In genomic region chr11:74522487-74523209, GRCm38 (mm10) we compare ENCODE assay signal across 8 mouse cellular contexts.
DNase-seq lines count a peak whose midpoint lies in the region; ATAC-seq and TF ChIP-seq lines count a peak whose summit lies in the region.

No protein-coding gene starts in this region.

- TF ChIP-seq POLR2A in myocyte (IDR thresholded peaks at IDR 0.05; ENCODE audit: insufficient read length, low read depth): no peak

- H3K36me3 ChIP-seq in intestine, embryonic 15.5 days: no peaks in the 10 kb centered on the region
- H3K36me3 ChIP-seq in liver, embryonic 11.5 days (ENCODE audit: control insufficient read depth, insufficient read depth, low read length): no peaks in the 10 kb centered on the region
- H3K36me3 ChIP-seq in myocyte (ENCODE audit: control insufficient read depth, insufficient read depth): no peaks in the 10 kb centered on the region
- H3K36me3 ChIP-seq in stomach, embryonic 16.5 days (ENCODE audit: control insufficient read depth, insufficient read depth, low read length): no peaks in the 10 kb centered on the region

- H3K4me3 ChIP-seq in intestine, embryonic 15.5 days (replicated peaks): peak overlapping the region; percentile 59
- peak overlapping the region; percentile 71 for H3K4me3 ChIP-seq in liver, embryonic 11.5 days (ENCODE audit: low read depth, low read length)
- peak overlapping the region; percentile 38 for H3K4me3 ChIP-seq in myocyte
- peak overlapping the region; percentile 67 for H3K4me3 ChIP-seq in stomach, embryonic 16.5 days (replicated peaks; ENCODE audit: low read length)

- H3K9ac ChIP-seq in intestine, embryonic 15.5 days: peak overlapping the region; percentile 58
- H3K9ac ChIP-seq in liver, embryonic 11.5 days (ENCODE audit: low read depth, low read length): peak overlapping the region; percentile 52
- H3K9ac ChIP-seq in stomach, embryonic 16.5 days (ENCODE audit: low read length): peak overlapping the region; percentile 79

- no peaks in the 10 kb centered on the region for H3K79me2 ChIP-seq in myocyte (ENCODE audit: control insufficient read depth, insufficient read depth)

- under 1% methylated on average over 87 of the region's 87 CpGs for WGBS in intestine, embryonic 15.5 days
- WGBS in liver, embryonic 11.5 days: under 1% methylated on average over 79 of the region's 87 CpGs
- WGBS in stomach, embryonic 16.5 days: under 1% methylated on average over 76 of the region's 87 CpGs

- H3K9me3 ChIP-seq in intestine, embryonic 15.5 days: no peaks in the 10 kb centered on the region
- no peaks in the 10 kb centered on the region for H3K9me3 ChIP-seq in liver, embryonic 11.5 days (ENCODE audit: control insufficient read depth, low read length)
- no peaks in the 10 kb centered on the region for H3K9me3 ChIP-seq in stomach, embryonic 16.5 days (replicated peaks; ENCODE audit: control insufficient read depth, low read length)

- no peak for ATAC-seq in CD4-positive, CD25-positive, alpha-beta regulatory T cell, adult 4 months
- ATAC-seq in intestine, embryonic 15.5 days: peak; percentile 92
- ATAC-seq in liver, embryonic 11.5 days (replicated peaks; ENCODE audit: low FRiP score): peak; percentile 57
- peak; percentile 87 for ATAC-seq in stomach, embryonic 16.5 days (ENCODE audit: insufficient read depth, low FRiP score)

- H3K4me1 ChIP-seq in intestine, embryonic 15.5 days (replicated peaks): peaks cover 14% of the 10 kb centered on the region
- H3K4me1 ChIP-seq in liver, embryonic 11.5 days (replicated peaks; ENCODE audit: control insufficient read depth, insufficient read depth, low read length): peaks cover 19% of the 10 kb centered on the region
- H3K4me1 ChIP-seq in stomach, embryonic 16.5 days (ENCODE audit: control insufficient read depth, insufficient read depth, low read length): peaks cover 27% of the 10 kb centered on the region

- H3K27me3 ChIP-seq in intestine, embryonic 15.5 days (replicated peaks): peaks cover 3% of the 10 kb centered on the region; the same call in 1 of the 2 replicates
- H3K27me3 ChIP-seq in liver, embryonic 11.5 days (replicated peaks; ENCODE audit: control insufficient read depth, insufficient read depth, low read length): peaks cover 51% of the 10 kb centered on the region
- peaks cover 8% of the 10 kb centered on the region for H3K27me3 ChIP-seq in myocyte (ENCODE audit: control insufficient read depth, insufficient read depth, insufficient read length)
- H3K27me3 ChIP-seq in stomach, embryonic 16.5 days (ENCODE audit: control insufficient read depth, insufficient read depth, low read length): peaks cover 21% of the 10 kb centered on the region

- DNase-seq in CD4-positive, CD25-positive, alpha-beta regulatory T cell, adult 2 months (ENCODE audit: low read depth, low spot score): peak; percentile 53
- peak; percentile 43 for DNase-seq in cerebellum, adult 8-10 months
- peak; percentile 73 for DNase-seq in gastrocnemius, postnatal 10 days
- DNase-seq in liver, embryonic 11.5 days (ENCODE audit: low spot score): peak; percentile 72

- H3K4me2 ChIP-seq in intestine, embryonic 15.5 days (replicated peaks): peak overlapping the region; percentile 94
- H3K4me2 ChIP-seq in liver, embryonic 11.5 days: peak overlapping the region; percentile 92
- H3K4me2 ChIP-seq in myocyte (ENCODE audit: low read depth): peak overlapping the region; percentile 93
- H3K4me2 ChIP-seq in stomach, embryonic 16.5 days (ENCODE audit: low read depth, low read length): peak overlapping the region; percentile 96

- H3K27ac ChIP-seq in intestine, embryonic 15.5 days: peak overlapping the region; percentile 79
- 0 out of 2 replicates have a peak overlapping the region, but pooled peaks have one; percentile 34 for H3K27ac ChIP-seq in liver, embryonic 11.5 days (ENCODE audit: low read depth, low read length)
- peak overlapping the region; percentile 70 for H3K27ac ChIP-seq in stomach, embryonic 16.5 days (ENCODE audit: low read length)

- H3ac ChIP-seq in myocyte (ENCODE audit: control insufficient read depth, insufficient read length): no peak overlapping the region

TF ChIP-seq in myocyte, 11 proteins besides CTCF, POLR2A, EP300 and RAD21:
- TF ChIP-seq MAX (IDR thresholded peaks at IDR 0.05; ENCODE audit: low read depth) (no peak), E2F4 (IDR thresholded peaks at IDR 0.05; ENCODE audit: insufficient read depth) (no peak), CEBPB (IDR thresholded peaks at IDR 0.05; ENCODE audit: insufficient read depth, poor library complexity, severe bottlenecking) (no peak), REST (IDR thresholded peaks at IDR 0.05; ENCODE audit: insufficient read depth, insufficient read length) (no peak), MYOD1 (IDR thresholded peaks at IDR 0.05; ENCODE audit: control insufficient read depth in 1 of 3, insufficient read length in 2 of 3, low read depth in 2 of 3) (no peak)
TF ChIP-seq in myocyte: peak in this region for 0.
